Mouse (Mus musculus) forebrain, embryonic 15.5 days (tissue): ENCODE data around the gene Zdhhc12. TPM values are rescaled to one million over a fixed set of nuclear protein-coding genes. Genes with fewer than 3 reads are reported as not detected.
"Not testable (repeated sequence)": the region's sequence is repeated elsewhere in the genome, so short reads cannot be mapped to it uniquely, and the experiment has no call there.

Experiments
- ATAC-seq: fragments of 200-750 bp; cut with Nextera tagmentation; replicated peaks from 2 replicates; pipeline ENCODE4 v1.8.0; 2017; ENCODE audit warnings: mild to moderate bottlenecking, moderate TSS enrichment, moderate library complexity
- H3K27ac ChIP-seq: fragments of 300-500 bp; sonication (generic); replicated peaks from 2 replicates; pipeline ENCODE4 v1.5.1; 2015; ENCODE audit warnings: mild to moderate bottlenecking, inconsistent platforms
- H3K27me3 ChIP-seq: fragments of 300-500 bp; sonication (generic); 2 replicates; pipeline ENCODE4 v1.6.1; 2015; ENCODE audit warnings: inconsistent platforms
- H3K36me3 ChIP-seq: fragments of 300-500 bp; sonication (generic); 2 replicates; pipeline ENCODE4 v1.6.1; 2015; ENCODE audit warnings: mild to moderate bottlenecking, inconsistent platforms
- H3K4me1 ChIP-seq: fragments of 300-500 bp; sonication (generic); 2 replicates; pipeline ENCODE4 v1.6.1; 2015; ENCODE audit warnings: inconsistent platforms
- H3K4me2 ChIP-seq: fragments of 300-500 bp; sonication (generic); replicated peaks from 2 replicates; pipeline ENCODE4 v1.6.1; 2015; ENCODE audit warnings: mild to moderate bottlenecking, inconsistent platforms
- H3K4me3 ChIP-seq: fragments of 300-500 bp; sonication (generic); 2 replicates; pipeline ENCODE4 v1.5.1; 2015; ENCODE audit warnings: mild to moderate bottlenecking, inconsistent platforms
- H3K9ac ChIP-seq: fragments of 300-500 bp; sonication (generic); replicated peaks from 2 replicates; pipeline ENCODE4 v1.6.1; 2015; ENCODE audit warnings: mild to moderate bottlenecking, inconsistent platforms
- H3K9me3 ChIP-seq: fragments of 300-500 bp; sonication (generic); 2 replicates; pipeline ENCODE4 v1.6.1; 2016; ENCODE audit warnings: inconsistent platforms
- WGBS: fragments of 180-500 bp; shearing (Covaris S2); methylation state at CpG from one replicate; pipeline ENCODE4 v1.1.7; 2015; ENCODE audit warnings: mixed read lengths; 5-methylcytosine and 5-hydroxymethylcytosine counted together
- polyA plus RNA-seq: library from polyadenylated mRNA; unstranded; fragments of >200 nt; fragmentation: Nextera tagmentation; extraction: Ambion mirVana; gene quantifications from 2 replicates; pipeline ENCODE4 v1.2.1, GENCODE M21; 2015

Gene Zdhhc12
- polyA plus RNA-seq, 1 experiment from 2014 or later = 16.7 TPM

DNA sequence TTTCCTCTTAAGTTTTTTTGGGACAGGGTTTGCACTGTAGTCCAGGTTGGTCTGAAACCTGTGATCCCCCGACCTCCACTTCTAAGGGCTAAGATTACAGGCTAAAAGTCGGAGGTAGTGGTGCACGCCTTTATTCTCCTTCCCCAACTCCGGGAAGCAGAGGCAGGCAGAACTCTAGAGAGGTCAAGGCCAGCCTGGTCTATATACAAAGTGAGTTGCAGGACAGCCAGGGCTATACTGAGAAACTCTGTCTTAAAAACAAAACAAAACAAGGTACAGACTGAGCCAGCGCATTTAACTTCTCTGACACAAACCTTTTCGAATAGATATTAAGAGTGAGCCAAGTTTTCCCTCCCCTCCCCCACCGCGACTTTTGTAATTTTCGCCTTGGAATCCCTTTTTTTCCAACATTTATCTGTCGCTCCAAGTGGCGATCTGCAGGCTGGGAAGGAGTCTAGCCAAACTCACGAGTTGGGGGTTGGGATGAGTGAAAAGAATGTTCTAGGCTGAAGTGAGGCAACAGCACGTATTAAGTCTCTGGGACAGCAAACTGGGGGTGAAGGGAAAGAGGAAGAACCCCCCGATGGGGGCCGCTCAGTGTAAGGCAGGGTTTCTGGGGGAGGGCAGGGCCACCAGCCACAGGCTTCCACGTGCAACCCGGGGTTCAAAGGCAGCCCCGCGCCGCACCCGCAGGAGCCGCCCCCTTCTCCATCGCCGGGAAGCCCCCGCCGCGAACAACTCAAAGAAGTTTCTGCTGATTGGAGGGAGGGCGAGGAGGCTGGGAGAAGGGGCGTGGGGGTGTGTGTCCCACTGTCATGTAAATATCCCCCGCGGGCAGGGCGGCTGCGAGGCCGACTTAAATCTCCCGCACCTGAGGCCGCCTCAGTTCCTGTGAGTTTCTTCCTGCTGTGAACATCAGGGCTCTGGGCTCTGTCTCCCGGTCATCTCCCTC is 32.0 kb downstream of the Zdhhc12 start:
- Histone ChIP-seq H3K4me3 (peak overlapping the region; percentile 60), H3K36me3 (no peaks in the 10 kb centered on the region), H3K27me3 (no peaks in the 10 kb centered on the region), H3K4me1 (peaks cover 40% of the 10 kb centered on the region), H3K27ac (peak overlapping the region; percentile 73), H3K9me3 (no peaks in the 10 kb centered on the region), H3K9ac (peak overlapping the region; percentile 57), H3K4me2 (peak overlapping the region; percentile 97)
- no peak for ATAC-seq
- 11% methylated on average over 29 of the region's 37 CpGs for WGBS

DNA sequence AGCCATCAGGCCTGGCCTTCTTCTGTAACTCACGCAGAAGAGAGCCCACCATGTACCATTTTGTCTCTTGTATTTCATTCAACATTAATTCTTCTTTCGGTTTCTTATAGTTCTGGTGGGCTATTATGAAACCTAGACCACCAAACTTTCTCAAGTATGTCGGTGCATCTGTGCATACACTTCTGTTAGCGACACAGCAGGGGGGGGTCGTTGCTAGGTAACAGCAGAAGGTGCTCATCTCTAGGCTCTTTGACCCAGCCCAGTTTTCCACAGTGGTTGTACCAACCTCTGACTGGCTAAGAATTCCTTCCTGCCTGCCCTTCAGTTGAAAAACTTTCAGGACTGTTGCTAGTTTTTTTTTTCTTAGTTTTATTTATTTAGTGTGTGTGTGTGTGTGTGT is 35.0 kb downstream of the Zdhhc12 start:
- peaks cover 5% of the 10 kb centered on the region; the same call in 1 of the 2 replicates for H3K27me3 ChIP-seq
- no peak overlapping the region for H3K4me2 ChIP-seq
- no peak overlapping the region for H3K9ac ChIP-seq
- 43% methylated on average over 5 of the region's 5 CpGs for WGBS
- no peaks in the 10 kb centered on the region for H3K36me3 ChIP-seq
- no peak overlapping the region for H3K27ac ChIP-seq
- no peak overlapping the region for H3K4me3 ChIP-seq
- H3K4me1 ChIP-seq = peaks cover 24% of the 10 kb centered on the region
- ATAC-seq = no peak
- no peaks in the 10 kb centered on the region for H3K9me3 ChIP-seq

DNA sequence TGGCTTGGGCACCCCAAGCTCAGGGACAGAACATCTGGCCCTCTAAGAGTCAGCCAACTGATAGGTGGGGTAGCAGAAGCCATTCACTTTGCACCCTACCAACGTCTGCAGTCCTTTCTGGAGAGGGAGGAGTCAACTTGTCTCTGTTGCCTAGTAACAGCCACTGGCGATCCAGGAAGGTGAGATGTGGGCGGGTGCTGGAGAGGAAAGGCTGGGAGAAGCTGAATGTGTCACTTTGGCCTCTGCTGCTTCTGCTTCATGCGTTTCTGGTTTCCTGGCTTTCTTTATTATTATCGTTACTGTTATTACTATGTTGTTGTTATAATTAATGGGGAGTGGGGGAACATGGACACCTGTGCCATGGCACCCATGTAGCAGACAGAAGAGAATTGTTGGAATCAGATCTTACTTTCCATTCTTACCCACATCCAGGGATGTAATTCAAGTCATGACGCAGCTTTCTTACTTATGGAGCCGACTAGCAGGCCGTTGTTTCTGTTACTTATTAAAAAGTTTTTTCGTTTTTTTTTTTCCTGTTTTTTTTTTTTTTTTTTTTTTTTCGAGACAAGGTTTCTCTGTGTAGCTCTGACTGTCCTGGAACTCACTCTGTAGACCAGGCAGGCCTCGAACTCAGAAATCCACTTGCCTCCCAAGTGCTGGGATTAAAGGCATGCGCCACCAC is 36.1 kb downstream of the Zdhhc12 start, which contains the start of gene Set:
TSS of gene Set (plus strand) at position 156 of the 682 bp plus-strand sequence.
- H3K9ac ChIP-seq = no peak within 1 kb of the TSS
- H3K4me2 ChIP-seq = no peak within 1 kb of the TSS
- no peaks in the 10 kb centered on the region for H3K9me3 ChIP-seq
- no peak for ATAC-seq
- peaks cover 13% of the 10 kb centered on the region for H3K4me1 ChIP-seq
- H3K36me3 ChIP-seq = no peaks in the 10 kb centered on the region
- H3K4me3 ChIP-seq = no peak within 1 kb of the TSS
- H3K27ac ChIP-seq = no peak within 1 kb of the TSS
- peaks cover 9% of the 10 kb centered on the region; the same call in 1 of the 2 replicates for H3K27me3 ChIP-seq
- WGBS = 56% methylated on average over 12 of the region's 12 CpGs

DNA sequence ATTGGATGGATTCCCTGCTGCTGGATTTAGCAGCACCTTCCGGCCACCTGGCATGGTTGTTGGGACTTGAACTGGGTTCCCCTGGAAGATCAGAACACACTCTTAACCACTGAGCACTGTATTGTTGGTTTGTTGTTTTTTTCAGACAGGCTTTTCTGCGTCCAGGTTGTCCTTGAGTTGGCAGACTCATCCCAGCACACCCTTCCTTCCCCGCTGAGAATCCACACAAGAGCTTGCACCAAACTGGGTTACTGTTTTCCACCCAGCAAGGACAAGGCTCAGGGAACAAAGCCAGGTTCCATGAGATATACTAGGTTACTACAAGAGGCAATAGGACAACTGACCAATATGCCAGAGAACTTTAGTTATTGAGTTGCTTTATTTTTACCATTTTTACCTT is 36.7 kb downstream of the Zdhhc12 start:
- H3K9ac ChIP-seq = no peak overlapping the region
- H3K9me3 ChIP-seq = no peaks in the 10 kb centered on the region
- peaks cover 8% of the 10 kb centered on the region for H3K4me1 ChIP-seq
- no peak for ATAC-seq
- WGBS = 83% methylated on average over 3 of the region's 3 CpGs
- H3K36me3 ChIP-seq = no peaks in the 10 kb centered on the region
- H3K27ac ChIP-seq = no peak overlapping the region
- H3K4me3 ChIP-seq = no peak overlapping the region
- H3K27me3 ChIP-seq = peaks cover 9% of the 10 kb centered on the region; the same call in 1 of the 2 replicates
- H3K4me2 ChIP-seq = no peak overlapping the region

DNA sequence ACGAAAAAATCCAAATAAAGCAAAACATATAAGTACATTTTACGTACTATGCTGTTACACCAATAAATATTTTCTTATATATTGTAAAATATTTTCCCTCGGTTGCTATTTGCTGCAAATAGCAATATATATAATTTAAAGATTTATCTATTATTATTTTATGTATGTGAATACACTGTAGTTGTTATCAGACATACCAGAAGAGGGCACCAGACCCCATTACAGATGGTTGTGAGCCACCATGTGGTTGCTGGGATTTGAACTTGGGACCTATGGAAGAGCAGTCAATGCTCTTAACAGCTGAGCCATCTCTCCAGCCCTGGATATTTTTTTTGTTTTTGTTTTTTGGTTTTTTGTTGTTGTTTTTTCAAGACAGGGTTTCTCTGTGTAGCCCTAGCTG is 38.1 kb downstream of the Zdhhc12 start:
- ATAC-seq, H3K4me2 ChIP-seq, H3K27me3 ChIP-seq, H3K27ac ChIP-seq, H3K9ac ChIP-seq, H3K4me3 ChIP-seq, H3K9me3 ChIP-seq, H3K36me3 ChIP-seq, H3K4me1 ChIP-seq: not testable (repeated sequence)
- WGBS = 91% methylated on average over 3 of the region's 3 CpGs

DNA sequence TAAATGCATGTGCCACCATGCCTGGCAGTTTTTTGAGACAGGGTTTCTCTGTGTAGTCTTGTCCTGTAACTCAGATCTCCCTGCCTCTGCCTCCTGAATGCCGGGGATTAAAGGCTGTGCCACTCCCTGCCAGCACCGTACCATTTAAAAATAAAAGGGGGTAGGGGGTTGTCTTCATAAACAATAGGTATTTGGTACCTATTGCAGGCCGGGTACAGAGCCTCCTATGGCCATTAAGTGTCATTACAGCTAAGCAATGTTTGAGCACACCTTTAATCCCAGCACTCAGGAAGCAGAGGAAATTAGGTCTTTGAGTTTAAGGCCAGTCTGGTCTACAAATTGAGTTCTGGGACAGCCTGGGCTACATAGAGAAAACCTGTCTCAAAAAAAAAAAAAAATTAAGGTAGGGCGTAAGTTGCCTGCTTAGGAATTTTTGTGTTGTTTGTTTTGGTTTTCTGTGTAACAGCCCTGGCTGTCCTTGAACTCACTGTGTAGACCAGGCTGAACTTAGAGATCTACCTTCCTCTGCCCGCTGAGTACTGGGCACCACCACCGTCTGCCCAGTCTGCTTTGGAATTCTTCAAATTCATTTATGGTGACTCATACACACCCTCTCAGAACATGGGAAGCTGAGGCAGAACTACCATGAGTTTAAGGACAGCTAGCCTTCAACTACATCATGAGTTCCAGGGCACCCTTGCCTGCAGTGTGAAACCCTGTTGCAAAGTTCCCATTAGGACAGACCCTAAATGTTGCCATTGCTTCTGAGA is 41.3 kb downstream of the Zdhhc12 start:
- no peak overlapping the region for H3K4me3 ChIP-seq
- no peaks in the 10 kb centered on the region for H3K9me3 ChIP-seq
- H3K4me2 ChIP-seq = no peak overlapping the region
- 44% methylated on average over 6 of the region's 6 CpGs for WGBS
- no peak for ATAC-seq
- H3K36me3 ChIP-seq = no peaks in the 10 kb centered on the region
- H3K9ac ChIP-seq = no peak overlapping the region
- no peak overlapping the region for H3K27ac ChIP-seq
- peaks cover 9% of the 10 kb centered on the region; the same call in 1 of the 2 replicates for H3K27me3 ChIP-seq
- peaks cover 9% of the 10 kb centered on the region for H3K4me1 ChIP-seq

DNA sequence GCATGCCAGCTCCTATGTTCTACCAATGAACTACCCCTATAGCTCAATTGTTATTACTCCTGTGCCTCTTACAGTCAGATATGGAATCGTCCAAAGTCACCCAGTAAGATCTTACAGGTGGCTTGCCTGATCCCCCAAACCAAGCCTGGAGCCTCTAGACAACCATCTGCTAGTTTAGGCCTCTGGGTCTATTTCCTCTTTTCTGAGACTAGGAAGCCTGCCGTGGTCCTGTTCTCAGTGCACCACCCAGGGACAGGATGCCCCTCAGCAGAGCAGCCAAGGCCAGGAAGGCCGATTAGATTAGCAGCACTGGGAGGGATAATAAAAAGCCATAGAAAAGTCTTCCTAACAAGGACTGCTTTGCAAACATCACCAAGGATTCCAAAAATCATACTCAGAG is 43.6 kb downstream of the Zdhhc12 start:
- Histone ChIP-seq H3K4me3 (no peak overlapping the region), H3K36me3 (no peaks in the 10 kb centered on the region; the same call in 1 of the 2 replicates), H3K4me2 (no peak overlapping the region), H3K27me3 (peaks cover 9% of the 10 kb centered on the region; the same call in 1 of the 2 replicates), H3K27ac (no peak overlapping the region), H3K9me3 (no peaks in the 10 kb centered on the region), H3K4me1 (peaks cover 9% of the 10 kb centered on the region), H3K9ac (no peak overlapping the region)
- ATAC-seq = no peak
- WGBS = 86% methylated on average over 3 of the region's 3 CpGs

DNA sequence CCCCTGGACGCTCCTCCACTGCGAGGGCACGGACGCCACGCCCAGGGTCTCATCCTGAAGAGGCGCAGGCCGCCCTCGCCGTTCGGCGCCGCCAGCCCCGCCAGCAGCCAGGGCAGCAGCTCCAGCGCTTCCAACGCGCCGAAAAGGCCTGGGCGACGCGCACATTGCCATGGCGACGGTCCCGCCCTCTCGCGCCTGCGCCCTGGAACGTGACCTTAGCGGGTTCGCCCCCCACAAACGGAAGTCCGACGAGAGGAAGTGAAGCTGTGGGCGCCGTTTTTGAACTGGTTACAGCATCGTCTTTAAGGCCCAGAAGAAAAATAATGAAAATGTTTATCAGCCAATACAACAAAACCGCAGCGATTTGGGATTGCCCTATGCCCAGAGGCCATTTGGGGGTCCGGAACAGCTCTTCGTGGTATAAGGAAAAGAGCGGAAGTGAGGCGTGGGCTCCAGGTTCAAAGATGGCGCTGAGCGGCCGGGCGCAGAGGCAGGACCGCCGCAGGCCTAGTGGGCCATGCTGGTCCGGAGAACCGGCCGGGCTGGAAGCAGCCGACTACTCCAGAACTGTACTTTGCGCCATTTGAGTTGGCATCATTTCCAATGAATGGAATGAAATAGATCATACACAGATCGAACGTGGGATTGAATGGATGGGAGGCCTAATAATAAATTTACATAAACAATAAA is 44.6 kb downstream of the Zdhhc12 start, which contains the start of gene Wdr34:
TSS of gene Wdr34 (minus strand) at position 183 of the 690 bp plus-strand sequence.
- Histone ChIP-seq H3K4me1 (peaks cover 9% of the 10 kb centered on the region), H3K27ac (peak within 1 kb of the TSS; percentile 92), H3K9ac (peak within 1 kb of the TSS; percentile 62), H3K36me3 (no peaks in the 10 kb centered on the region; the same call in 1 of the 2 replicates), H3K4me3 (peak within 1 kb of the TSS; percentile 60), H3K4me2 (peak within 1 kb of the TSS; percentile 50), H3K27me3 (peaks cover 7% of the 10 kb centered on the region; the same call in 1 of the 2 replicates), H3K9me3 (no peaks in the 10 kb centered on the region)
- 3% methylated on average over 54 of the region's 54 CpGs for WGBS
- peak; percentile 95 for ATAC-seq

DNA sequence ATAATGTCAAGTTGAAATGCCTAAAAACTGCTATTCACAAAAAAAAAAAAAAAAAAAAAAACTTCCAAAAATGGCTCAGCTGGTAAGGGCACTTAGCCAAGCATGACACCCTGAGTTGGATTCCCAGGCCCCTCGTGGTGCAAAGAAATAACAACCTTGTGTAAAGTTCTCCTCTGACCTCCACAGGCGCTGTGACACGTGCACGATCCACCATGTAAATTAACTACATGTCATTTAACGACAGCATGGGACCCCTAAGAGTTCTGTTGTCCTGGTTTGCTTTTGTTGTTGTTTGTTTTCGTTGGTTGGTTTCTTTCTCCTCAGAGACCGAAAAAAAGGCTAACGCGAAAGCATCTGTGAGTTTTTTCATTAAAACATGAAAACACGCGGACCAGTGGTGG is 45.3 kb downstream of the Zdhhc12 start:
- H3K4me3 ChIP-seq = peak overlapping the region; percentile 60
- 0 out of 2 replicates have a peak, but pooled peaks cover 2% of the 10 kb centered on the region for H3K27me3 ChIP-seq
- no peaks in the 10 kb centered on the region for H3K9me3 ChIP-seq
- H3K4me1 ChIP-seq = peaks cover 9% of the 10 kb centered on the region
- H3K36me3 ChIP-seq = no peaks in the 10 kb centered on the region; the same call in 1 of the 2 replicates
- peak overlapping the region; percentile 92 for H3K27ac ChIP-seq
- H3K4me2 ChIP-seq = peak overlapping the region; percentile 50
- H3K9ac ChIP-seq = peak overlapping the region; percentile 62
- WGBS = 56% methylated on average over 11 of the region's 11 CpGs
- ATAC-seq = no peak

DNA sequence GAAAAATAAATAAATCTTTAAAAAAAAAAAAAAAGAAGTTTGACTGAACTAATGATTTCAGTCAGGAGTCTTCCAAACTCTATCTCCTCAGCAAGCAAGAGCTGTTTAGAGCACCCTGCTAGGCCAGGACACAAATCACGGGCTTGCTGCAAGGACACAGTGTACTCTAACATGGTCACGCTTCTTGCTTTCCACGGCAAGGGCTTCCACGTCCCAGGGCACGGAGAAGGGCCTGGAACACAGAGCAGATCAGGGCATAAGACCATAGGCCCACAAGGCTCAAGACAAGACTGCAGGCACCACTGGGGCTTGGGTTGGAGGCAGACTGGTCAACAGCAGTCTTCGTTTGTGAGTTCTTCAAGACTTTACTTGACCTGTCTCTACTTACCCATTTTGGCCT is 46.3 kb downstream of the Zdhhc12 start:
- ATAC-seq = no peak

DNA sequence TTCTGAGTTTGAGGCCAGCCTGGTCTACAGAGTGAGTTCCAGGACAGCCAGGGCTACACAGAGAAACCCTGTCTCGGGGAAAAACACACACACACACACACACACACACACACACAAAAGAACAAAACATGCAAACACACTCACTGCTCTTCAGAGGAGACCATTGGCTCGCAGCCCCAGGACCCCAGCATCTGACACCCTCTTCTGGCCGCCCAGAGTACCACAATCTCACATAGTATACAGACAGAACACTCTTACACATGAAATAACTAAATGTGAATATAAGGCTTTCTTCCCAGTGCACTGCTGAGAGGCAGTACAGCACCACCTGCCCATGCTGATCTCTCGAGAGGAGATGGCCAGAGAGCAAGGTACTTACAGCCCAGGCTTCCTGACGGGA is 48.9 kb downstream of the Zdhhc12 start:
- H3K4me3 ChIP-seq = no peak overlapping the region
- 90% methylated on average over 5 of the region's 5 CpGs for WGBS
- peaks cover 14% of the 10 kb centered on the region for H3K4me1 ChIP-seq
- H3K27ac ChIP-seq = no peak overlapping the region
- ATAC-seq = no peak
- no peak overlapping the region for H3K4me2 ChIP-seq
- H3K9me3 ChIP-seq = no peaks in the 10 kb centered on the region
- no peaks in the 10 kb centered on the region for H3K27me3 ChIP-seq
- H3K9ac ChIP-seq = no peak overlapping the region
- H3K36me3 ChIP-seq = peaks cover 2% of the 10 kb centered on the region; the same call in 1 of the 2 replicates

More for the DNA sequence above, 46.3 kb downstream of the Zdhhc12 start:
- no peak overlapping the region for H3K9ac ChIP-seq
- H3K4me1 ChIP-seq = peaks cover 14% of the 10 kb centered on the region
- no peak overlapping the region for H3K4me3 ChIP-seq
- H3K9me3 ChIP-seq = no peaks in the 10 kb centered on the region
- 95% methylated on average over 6 of the region's 6 CpGs for WGBS
- H3K27me3 ChIP-seq = no peaks in the 10 kb centered on the region
- no peaks in the 10 kb centered on the region; the same call in 1 of the 2 replicates for H3K36me3 ChIP-seq
- no peak overlapping the region for H3K27ac ChIP-seq
- no peak overlapping the region for H3K4me2 ChIP-seq
